Mouse (Mus musculus): ENCODE measurements at regions not wholly inside any gene's neighbourhood (a gene's known extent, or its start where the extent isn't known, plus 50 kb on each side); places are given as distances from the start of the nearest gene placed in this dataset.

- Histone ChIP-seq H3K9me3 (ENCODE audit: low read length) (no peaks in the 10 kb centered on the region), H3K27ac (ENCODE audit: low read depth, low read length) (no peak overlapping the region), H3K4me1 (ENCODE audit: insufficient read depth, low read length) (no peaks in the 10 kb centered on the region), H3K36me3 (ENCODE audit: insufficient read depth, low read length) (no peaks in the 10 kb centered on the region), H3K9ac (replicated peaks; ENCODE audit: low read length, poor library complexity, severe bottlenecking) (no peak overlapping the region), H3K4me3 (ENCODE audit: low read depth, low read length) (no peak overlapping the region), H3K27me3 (ENCODE audit: insufficient read depth, low read length) (no peaks in the 10 kb centered on the region), H3K4me2 (ENCODE audit: low read depth, low read length, poor library complexity, severe bottlenecking) (no peak overlapping the region)
- TF ChIP-seq CTCF (IDR thresholded peaks at IDR 0.05) = no peak
- ATAC-seq (ENCODE audit: low FRiP score) = no peak; the same call in 1 of the 2 replicates
- DNase-seq (ENCODE audit: low spot score) = peak; percentile 10
- WGBS = 47% methylated on average over 7 of the region's 7 CpGs
Measured at GRCm38 (mm10) chr3:78311630-78312406, 974.5 kb downstream of the Rapgef2 start.

- H3K36me3 ChIP-seq (ENCODE audit: insufficient read depth, low read length) = no peaks in the 10 kb centered on the region
- no peak for DNase-seq (ENCODE audit: low spot score)
- H3K9me3 ChIP-seq (ENCODE audit: low read length) = no peaks in the 10 kb centered on the region
- H3K4me2 ChIP-seq (ENCODE audit: low read depth, low read length, poor library complexity, severe bottlenecking) = no peak overlapping the region
- ATAC-seq (ENCODE audit: low FRiP score) = no peak
- no peaks in the 10 kb centered on the region for H3K4me1 ChIP-seq (ENCODE audit: insufficient read depth, low read length)
- H3K27me3 ChIP-seq (ENCODE audit: insufficient read depth, low read length) = no peaks in the 10 kb centered on the region
- no peak for TF ChIP-seq CTCF (IDR thresholded peaks at IDR 0.05)
- no peak overlapping the region for H3K9ac ChIP-seq (replicated peaks; ENCODE audit: low read length, poor library complexity, severe bottlenecking)
- H3K4me3 ChIP-seq (ENCODE audit: low read depth, low read length) = no peak overlapping the region
- H3K27ac ChIP-seq (ENCODE audit: low read depth, low read length) = no peak overlapping the region
Measured at GRCm38 (mm10) chr3:78300506-78300905, 985.8 kb downstream of the Rapgef2 start.

- no peak overlapping the region for H3K4me3 ChIP-seq (ENCODE audit: low read depth, low read length)
- no peak for ATAC-seq (ENCODE audit: low FRiP score)
- no peaks in the 10 kb centered on the region for H3K27me3 ChIP-seq (ENCODE audit: insufficient read depth, low read length)
- no peak overlapping the region for H3K27ac ChIP-seq (ENCODE audit: low read depth, low read length)
- WGBS = 36% methylated on average over 3 of the region's 3 CpGs
- H3K9ac ChIP-seq (replicated peaks; ENCODE audit: low read length, poor library complexity, severe bottlenecking) = no peak overlapping the region
- peak; percentile 28 for DNase-seq (ENCODE audit: low spot score)
- no peaks in the 10 kb centered on the region for H3K4me1 ChIP-seq (ENCODE audit: insufficient read depth, low read length)
- no peaks in the 10 kb centered on the region for H3K36me3 ChIP-seq (ENCODE audit: insufficient read depth, low read length)
- no peaks in the 10 kb centered on the region for H3K9me3 ChIP-seq (ENCODE audit: low read length)
- no peak overlapping the region for H3K4me2 ChIP-seq (ENCODE audit: low read depth, low read length, poor library complexity, severe bottlenecking)
- no peak for TF ChIP-seq CTCF (IDR thresholded peaks at IDR 0.05)
Measured at GRCm38 (mm10) chr3:78291894-78292293, 994.4 kb downstream of the Rapgef2 start.

- 91% methylated on average over 3 of the region's 3 CpGs for WGBS
- no peaks in the 10 kb centered on the region for H3K36me3 ChIP-seq (ENCODE audit: insufficient read depth, low read length)
- no peak overlapping the region for H3K4me3 ChIP-seq (ENCODE audit: low read depth, low read length)
- DNase-seq (ENCODE audit: low spot score) (no peak), ATAC-seq (ENCODE audit: low FRiP score) (no peak)
- H3K4me2 ChIP-seq (ENCODE audit: low read depth, low read length, poor library complexity, severe bottlenecking) = no peak overlapping the region
- H3K27ac ChIP-seq (ENCODE audit: low read depth, low read length) = no peak overlapping the region
- no peaks in the 10 kb centered on the region for H3K9me3 ChIP-seq (ENCODE audit: low read length)
- no peaks in the 10 kb centered on the region for H3K4me1 ChIP-seq (ENCODE audit: insufficient read depth, low read length)
- no peak for TF ChIP-seq CTCF (IDR thresholded peaks at IDR 0.05)
- no peaks in the 10 kb centered on the region for H3K27me3 ChIP-seq (ENCODE audit: insufficient read depth, low read length)
- H3K9ac ChIP-seq (replicated peaks; ENCODE audit: low read length, poor library complexity, severe bottlenecking) = no peak overlapping the region
Measured at GRCm38 (mm10) chr3:78284071-78284470, 1002.2 kb downstream of the Rapgef2 start.

- TF ChIP-seq CTCF (IDR thresholded peaks at IDR 0.05) = no peak
- no peak overlapping the region for H3K4me2 ChIP-seq (ENCODE audit: low read depth, low read length, poor library complexity, severe bottlenecking)
- H3K27ac ChIP-seq (ENCODE audit: low read depth, low read length) = no peak overlapping the region
- H3K4me1 ChIP-seq (ENCODE audit: insufficient read depth, low read length) = no peaks in the 10 kb centered on the region
- WGBS = 84% methylated on average over 7 of the region's 7 CpGs
- DNase-seq (ENCODE audit: low spot score) (peak; percentile 56), ATAC-seq (ENCODE audit: low FRiP score) (no peak)
- no peaks in the 10 kb centered on the region for H3K9me3 ChIP-seq (ENCODE audit: low read length)
- H3K9ac ChIP-seq (replicated peaks; ENCODE audit: low read length, poor library complexity, severe bottlenecking) = no peak overlapping the region
- no peaks in the 10 kb centered on the region for H3K27me3 ChIP-seq (ENCODE audit: insufficient read depth, low read length)
- no peak overlapping the region for H3K4me3 ChIP-seq (ENCODE audit: low read depth, low read length)
- H3K36me3 ChIP-seq (ENCODE audit: insufficient read depth, low read length) = no peaks in the 10 kb centered on the region
Measured at GRCm38 (mm10) chr3:78236920-78237319, 1049.4 kb downstream of the Rapgef2 start.

- H3K4me3 ChIP-seq (ENCODE audit: low read depth, low read length) = no peak overlapping the region
- DNase-seq (ENCODE audit: low spot score) = no peak
- TF ChIP-seq CTCF (IDR thresholded peaks at IDR 0.05) = no peak
- H3K27ac ChIP-seq (ENCODE audit: low read depth, low read length) = no peak overlapping the region
- H3K4me1 ChIP-seq (ENCODE audit: insufficient read depth, low read length) = no peaks in the 10 kb centered on the region
- no peaks in the 10 kb centered on the region for H3K36me3 ChIP-seq (ENCODE audit: insufficient read depth, low read length)
- ATAC-seq (ENCODE audit: low FRiP score) = no peak
- no peaks in the 10 kb centered on the region for H3K27me3 ChIP-seq (ENCODE audit: insufficient read depth, low read length)
- no peak overlapping the region for H3K4me2 ChIP-seq (ENCODE audit: low read depth, low read length, poor library complexity, severe bottlenecking)
- no peaks in the 10 kb centered on the region for H3K9me3 ChIP-seq (ENCODE audit: low read length)
- H3K9ac ChIP-seq (replicated peaks; ENCODE audit: low read length, poor library complexity, severe bottlenecking) = no peak overlapping the region
- WGBS = 75% methylated on average over 3 of the region's 3 CpGs
Measured at GRCm38 (mm10) chr3:78209729-78210128, 1076.6 kb downstream of the Rapgef2 start.

All from midbrain, postnatal 0 days (tissue).